Mouse (Mus musculus) CH12.LX (cell line): ENCODE results near the gene Il34. TPM values are rescaled to one million over a fixed set of nuclear protein-coding genes. Genes with fewer than 3 reads are reported as not detected.

Experiments used
- DNase-seq: peaks from one replicate; pipeline ENCODE4 v3.0.0-alpha.2; 2013; ENCODE audit errors: extremely low read depth
- H3K27ac ChIP-seq: 2 replicates; pipeline ENCODE4 v1.5.1; 2012; ENCODE audit warnings: low read depth, mild to moderate bottlenecking, control low read depth, moderate library complexity; ENCODE audit not compliant: insufficient read depth
- H3K27me3 ChIP-seq: replicated peaks from 2 replicates; pipeline ENCODE3; 2012; ENCODE audit warnings: inconsistent platforms
- H3K36me3 ChIP-seq, 2 experiments: replicated peaks in 1 of 2; 2 replicates each; pipeline versions ENCODE3 to v1.6.1; 2012; ENCODE audit warnings: inconsistent platforms in 1 of 2, low read length in 1 of 2, mild to moderate bottlenecking in 1 of 2, mixed read lengths in 1 of 2, moderate library complexity in 1 of 2; ENCODE audit not compliant: control insufficient read depth in 1 of 2, insufficient read depth in 1 of 2
- H3K4me1 ChIP-seq, 2 experiments: 2 replicates each; pipeline ENCODE4 v1.6.1; 2012; ENCODE audit warnings: inconsistent platforms in 1 of 2, moderate library complexity in 1 of 2; ENCODE audit not compliant: insufficient read depth in 2 of 2, control insufficient read depth in 1 of 2
- H3K4me2 ChIP-seq: 2 replicates; pipeline ENCODE4 v1.6.1; 2012; ENCODE audit warnings: low read depth, mild to moderate bottlenecking, control low read depth; ENCODE audit not compliant: poor library complexity, insufficient read depth, severe bottlenecking
- H3K4me3 ChIP-seq, 3 experiments: fragments of 150-350 bp in 1 of 3; sonication (generic) in 1 of 3; replicated peaks in 1 of 3; 2 replicates each; pipeline versions ENCODE3 to v1.5.1; 2011 to 2012; ENCODE audit warnings: low read depth in 2 of 3, low read length in 2 of 3, mild to moderate bottlenecking in 2 of 3, moderate library complexity in 2 of 3, control low read depth in 1 of 3, improper control_type of control experiment in 1 of 3, inconsistent platforms in 1 of 3, mixed read lengths in 1 of 3; ENCODE audit not compliant: poor library complexity in 1 of 3
- H3K79me2 ChIP-seq: replicated peaks from 2 replicates; pipeline ENCODE4 v1.6.1; 2012; ENCODE audit warnings: mild to moderate bottlenecking, moderate library complexity; ENCODE audit not compliant: control insufficient read depth, poor library complexity, insufficient read depth, severe bottlenecking; ENCODE audit errors: extremely low read depth
- H3K9ac ChIP-seq: 2 replicates; pipeline ENCODE4 v1.6.1; 2012; ENCODE audit warnings: low read depth, mild to moderate bottlenecking, control low read depth, moderate library complexity; ENCODE audit not compliant: insufficient read depth
- H3K9me3 ChIP-seq: replicated peaks from 2 replicates; pipeline ENCODE3; 2012; ENCODE audit warnings: low read length, inconsistent platforms, mixed read lengths
- CHD2 ChIP-seq: IDR thresholded peaks from 2 replicates; pipeline ENCODE4 v1.6.1; 2011; ENCODE audit warnings: low read length, improper control_type of control experiment
- CTCF ChIP-seq, 2 experiments: IDR thresholded peaks in 1 of 2; conservative IDR thresholded peaks in 1 of 2; 2 replicates each; pipeline ENCODE4 v1.5.1; 2011 to 2012; ENCODE audit warnings: low read depth in 2 of 2, low read length in 2 of 2, improper control_type of control experiment in 1 of 2, inconsistent platforms in 1 of 2, mild to moderate bottlenecking in 1 of 2, moderate library complexity in 1 of 2
- E2F4 ChIP-seq: IDR thresholded peaks from 2 replicates; pipeline ENCODE4 v1.6.1; 2011; ENCODE audit warnings: low read depth, low read length, improper control_type of control experiment; ENCODE audit not compliant: insufficient replicate concordance
- ETS1 ChIP-seq: conservative IDR thresholded peaks from 2 replicates; pipeline ENCODE4 v1.6.1; 2012; ENCODE audit warnings: low read depth, mild to moderate bottlenecking, inconsistent platforms, low read length, improper control_type of control experiment, moderate library complexity
- JUN ChIP-seq: IDR thresholded peaks from 2 replicates; pipeline ENCODE4 v1.6.1; 2011; ENCODE audit warnings: low read depth, mild to moderate bottlenecking, low read length, improper control_type of control experiment, moderate library complexity; ENCODE audit not compliant: insufficient read depth
- JUND ChIP-seq: conservative IDR thresholded peaks from 2 replicates; pipeline ENCODE4 v1.6.1; 2011; ENCODE audit warnings: low read depth, low read length, improper control_type of control experiment
- KAT2A ChIP-seq: IDR thresholded peaks from 2 replicates; pipeline ENCODE4 v1.6.1; 2012; ENCODE audit warnings: low read length, improper control_type of control experiment, inconsistent platforms; ENCODE audit not compliant: insufficient replicate concordance
- MAFK ChIP-seq: IDR thresholded peaks from 2 replicates; pipeline ENCODE4 v1.6.1; 2011; ENCODE audit warnings: low read length, improper control_type of control experiment; ENCODE audit not compliant: insufficient replicate concordance
- MAX ChIP-seq: IDR thresholded peaks from 2 replicates; pipeline ENCODE4 v1.6.1; 2011; ENCODE audit warnings: low read length, improper control_type of control experiment
- MXI1 ChIP-seq: IDR thresholded peaks from 2 replicates; pipeline ENCODE4 v1.6.1; 2011; ENCODE audit warnings: mild to moderate bottlenecking, low read depth, low read length, improper control_type of control experiment
- NRF1 ChIP-seq: IDR thresholded peaks from 2 replicates; pipeline ENCODE4 v1.6.1; 2014; ENCODE audit warnings: low read depth, mild to moderate bottlenecking, inconsistent platforms, low read length, improper control_type of control experiment, moderate library complexity
- POLR2A ChIP-seq: IDR thresholded peaks from 2 replicates; pipeline ENCODE4 v1.6.1; 2011; ENCODE audit warnings: low read depth, mild to moderate bottlenecking, improper control_type of control experiment, low read length
- RCOR1 ChIP-seq: conservative IDR thresholded peaks from 2 replicates; pipeline ENCODE4 v1.6.1; 2012; ENCODE audit warnings: low read depth, mild to moderate bottlenecking, inconsistent platforms, low read length, improper control_type of control experiment
- TCF12 ChIP-seq: IDR thresholded peaks from 2 replicates; pipeline ENCODE4 v1.6.1; 2014; ENCODE audit warnings: low read depth, mild to moderate bottlenecking, inconsistent platforms, low read length, improper control_type of control experiment
- USF1 ChIP-seq: IDR thresholded peaks from 2 replicates; pipeline ENCODE4 v1.6.1; 2014; ENCODE audit warnings: low read depth, mild to moderate bottlenecking, inconsistent platforms, low read length, improper control_type of control experiment
- ZMIZ1 ChIP-seq: IDR thresholded peaks from 2 replicates; pipeline ENCODE4 v1.6.1; 2012; ENCODE audit warnings: low read depth, mild to moderate bottlenecking, inconsistent platforms, low read length, improper control_type of control experiment
- dilution Hi-C: fragments of 300-500 bp; cut with MboI; formaldehyde crosslinking; loops from 2 replicates; pipeline ENCODE4 v1.14.3; 2020; ENCODE audit warnings: low sequenced_read_pairs; ENCODE audit not compliant: extremely low pct_unique_long_range_greater_than_20kb, extremely low pct_ligation_motif_present
- in situ Hi-C: fragments of 300-500 bp; cut with MboI; formaldehyde crosslinking; loops from 3 replicates; pipeline ENCODE4 v1.14.3; 2019; ENCODE audit warnings: low sequenced_read_pairs, low pct_ligation_motif_present, low pct_unique_long_range_greater_than_20kb, mixed read lengths
- polyA plus RNA-seq: library from polyadenylated mRNA; unstranded; fragments of >175 nt; gene quantifications from 2 replicates; pipeline ENCODE4 v1.2.1, GENCODE M21; 2012; ENCODE audit warnings: low read depth; ENCODE audit not compliant: insufficient read length
- total RNA-seq, 2 experiments: library from RNA; depleted of rRNA; stranded (reverse); fragments of 300-350 nt in 1 of 2; fragments of >200 nt in 1 of 2; gene quantifications; 2 replicates each; pipeline ENCODE4 v1.2.3; 2012 to 2014

The Il34 gene
- total and polyA plus RNA-seq, 3 experiments: 0.21 TPM; not detected in 2

DNA sequence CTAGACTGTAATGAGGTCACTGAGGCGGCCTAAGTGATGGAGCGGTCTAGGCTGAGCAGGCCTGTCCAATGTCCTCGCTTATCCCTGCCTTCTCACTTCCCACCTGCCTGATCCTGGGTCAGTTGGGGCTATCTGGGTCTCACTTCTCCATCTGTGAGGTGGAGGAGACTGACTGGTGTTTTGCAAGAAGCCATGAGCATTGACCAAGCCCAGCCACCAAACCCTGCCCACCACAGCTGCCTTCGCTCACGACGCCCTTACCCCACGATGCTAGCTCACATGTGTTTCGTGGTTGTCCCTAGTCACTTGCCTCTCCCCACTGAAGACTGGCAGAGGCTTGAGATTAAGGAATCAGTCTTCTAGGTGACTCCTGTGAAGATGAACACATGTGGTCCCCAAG lies 8.6 kb downstream of the Il34 start:
- Histone ChIP-seq H3K27ac (no peak overlapping the region), H3K27me3 (peaks cover 1% of the 10 kb centered on the region), H3K79me2 (no peaks in the 10 kb centered on the region), H3K9ac (no peak overlapping the region), H3K9me3 (peaks cover 11% of the 10 kb centered on the region), H3K36me3 (no peaks in the 10 kb centered on the region), H3K4me1 (peaks cover 0 to 8% of the 10 kb centered on the region in 2 experiments; a peak in 2 of 4 replicates), H3K4me3 (no peak overlapping the region), H3K4me2 (no peak overlapping the region)
- dilution Hi-C loops: no loop called here
- no peak for DNase-seq
- in situ Hi-C loops: no loop called here
- TF ChIP-seq ZMIZ1: no peak

- dilution Hi-C loops: no loop called here
- Histone ChIP-seq H3K4me1 (peaks cover 0 to 8% of the 10 kb centered on the region in 2 experiments; a peak in 2 of 4 replicates), H3K4me2 (no peak overlapping the region)
Measured at GRCm38 (mm10) chr8:110794363-110794965, 11.3 kb downstream of the Il34 start.

GRCm38 (mm10) chr8:110793936-110794335 lies 11.8 kb downstream of the Il34 start:
- DNase-seq: no peak
- no peaks in the 10 kb centered on the region for H3K36me3 ChIP-seq
- peaks cover 0 to 7% of the 10 kb centered on the region in 2 experiments; a peak in 2 of 4 replicates for H3K4me1 ChIP-seq
- H3K27ac ChIP-seq: no peak overlapping the region
- peaks cover 11% of the 10 kb centered on the region for H3K9me3 ChIP-seq
- in situ Hi-C loops (no loop called here), dilution Hi-C loops (no loop called here)
- H3K79me2 ChIP-seq: no peaks in the 10 kb centered on the region
- no peak overlapping the region for H3K4me3 ChIP-seq
- no peak overlapping the region for H3K4me2 ChIP-seq
- no peak overlapping the region for H3K9ac ChIP-seq
- TF ChIP-seq USF1 (no peak), MXI1 (no peak), JUND (no peak), JUN (no peak), KAT2A (no peak), RCOR1 (no peak)
- H3K27me3 ChIP-seq: no peaks in the 10 kb centered on the region

More at GRCm38 (mm10) chr8:110794363-110794965, 11.3 kb downstream of the Il34 start:
- H3K9ac ChIP-seq: no peak overlapping the region
- H3K79me2 ChIP-seq: no peaks in the 10 kb centered on the region
- no peak for DNase-seq
- H3K4me3 ChIP-seq: no peak overlapping the region
- peaks cover 11% of the 10 kb centered on the region for H3K9me3 ChIP-seq
- no peak for TF ChIP-seq ETS1
- no peak for TF ChIP-seq MAFK
- TF ChIP-seq POLR2A: no peak
- no peak for TF ChIP-seq KAT2A
- no peak for TF ChIP-seq CTCF (conservative IDR thresholded peaks at IDR 0.05 in 1 of 2, IDR thresholded peaks at IDR 0.05 in 1 of 2; ENCODE audit: low read depth in 2 of 2, low read length in 2 of 2)
- TF ChIP-seq JUN: no peak
- TF ChIP-seq E2F4: no peak
- TF ChIP-seq MAX: no peak
- no peak for TF ChIP-seq RCOR1
- no peak for TF ChIP-seq CHD2
- no peak for TF ChIP-seq NRF1
- TF ChIP-seq TCF12: no peak
- no peaks in the 10 kb centered on the region for H3K36me3 ChIP-seq
- H3K27ac ChIP-seq: no peak overlapping the region
- no peaks in the 10 kb centered on the region for H3K27me3 ChIP-seq
- in situ Hi-C loops: no loop called here
